Mouse (Mus musculus) megakaryocyte, embryonic 14.5 days (primary cell): Measurements from ENCODE around the gene Gm6377. TPM values are rescaled to one million over a fixed set of nuclear protein-coding genes. Genes with fewer than 3 reads are reported as not detected.

ENCODE experiments used
- H3K27me3 ChIP-seq: replicated peaks from 2 replicates; pipeline ENCODE3; 2012; ENCODE audit warnings: inconsistent platforms
- H3K36me3 ChIP-seq: replicated peaks from 2 replicates; pipeline ENCODE3; 2012; ENCODE audit warnings: low read length, inconsistent platforms, mixed read lengths
- H3K4me1 ChIP-seq: 2 replicates; pipeline ENCODE4 v1.6.1; 2012; ENCODE audit warnings: inconsistent platforms
- H3K4me3 ChIP-seq: replicated peaks from 2 replicates; pipeline ENCODE3; 2012; ENCODE audit warnings: moderate library complexity, mild to moderate bottlenecking, inconsistent platforms
- H3K9me3 ChIP-seq: 2 replicates; pipeline ENCODE4 v1.6.1; 2012; ENCODE audit warnings: inconsistent platforms
- FLI1 ChIP-seq: IDR thresholded peaks from 2 replicates; pipeline ENCODE4 v1.6.1; 2012; ENCODE audit warnings: low read length, inconsistent platforms, mixed read lengths
- GATA1 ChIP-seq: IDR thresholded peaks from 3 replicates; pipeline ENCODE4 v1.6.1; 2012; ENCODE audit warnings: mixed read lengths, low read length, inconsistent platforms, borderline replicate concordance
- polyA plus RNA-seq: library from polyadenylated mRNA; stranded (reverse); fragments of >175 nt; gene quantifications from 2 replicates; pipeline ENCODE4 v1.2.3, GENCODE M21; 2012; ENCODE audit warnings: low replicate concordance; ENCODE audit not compliant: insufficient read depth

The Gm6377 gene
- polyA plus RNA-seq, 1 experiment: not detected

DNA sequence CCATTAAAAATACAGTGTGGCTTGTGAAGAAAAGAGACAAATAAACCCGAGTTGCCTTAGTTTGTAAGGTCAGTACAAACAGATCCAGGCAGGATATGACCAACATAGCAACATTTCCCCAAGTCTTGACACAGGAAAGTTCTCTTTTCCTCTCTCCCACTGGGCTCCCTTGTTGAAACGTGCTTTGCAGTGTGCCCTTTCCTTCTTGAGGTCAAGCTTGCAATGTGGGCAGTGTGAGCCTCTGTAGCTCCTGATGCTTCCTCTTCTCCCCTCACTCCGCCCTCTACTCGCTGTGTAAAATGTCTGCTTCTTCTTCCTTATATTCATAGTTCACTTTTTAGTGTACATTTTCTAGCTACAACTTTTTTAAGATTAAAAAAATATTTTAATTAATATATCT is 5.1 kb upstream of the Gm6377 start:
- peaks cover 8% of the 10 kb centered on the region for H3K4me1 ChIP-seq
- no peaks in the 10 kb centered on the region for H3K36me3 ChIP-seq
- H3K9me3 ChIP-seq: no peaks in the 10 kb centered on the region
- no peaks in the 10 kb centered on the region for H3K27me3 ChIP-seq
- TF ChIP-seq GATA1: no peak
- TF ChIP-seq FLI1: no peak
- H3K4me3 ChIP-seq: peak overlapping the region; percentile 46

GRCm38 (mm10) chrX:109207843-109208242 is 11.3 kb downstream of the Gm6377 start:
- TF ChIP-seq GATA1: no peak
- no peaks in the 10 kb centered on the region for H3K36me3 ChIP-seq
- H3K4me1 ChIP-seq: no peaks in the 10 kb centered on the region
- H3K9me3 ChIP-seq: no peaks in the 10 kb centered on the region
- H3K27me3 ChIP-seq: no peaks in the 10 kb centered on the region
- no peak overlapping the region for H3K4me3 ChIP-seq

- no peaks in the 10 kb centered on the region for H3K36me3 ChIP-seq
- H3K4me3 ChIP-seq: no peak overlapping the region
- H3K27me3 ChIP-seq: peaks cover 5% of the 10 kb centered on the region
- TF ChIP-seq GATA1: no peak
- peaks cover 2% of the 10 kb centered on the region; the same call in 1 of the 2 replicates for H3K9me3 ChIP-seq
- no peaks in the 10 kb centered on the region for H3K4me1 ChIP-seq
Observed at GRCm38 (mm10) chrX:109228720-109229119, 32.2 kb downstream of the Gm6377 start.

GRCm38 (mm10) chrX:109235383-109236036 is 39.0 kb downstream of the Gm6377 start:
- Histone ChIP-seq H3K27me3 (peaks cover 1% of the 10 kb centered on the region), H3K4me1 (no peaks in the 10 kb centered on the region), H3K9me3 (peaks cover 2% of the 10 kb centered on the region; the same call in 1 of the 2 replicates), H3K4me3 (no peak overlapping the region), H3K36me3 (no peaks in the 10 kb centered on the region)
- TF ChIP-seq GATA1 (no peak), FLI1 (no peak)

GRCm38 (mm10) chrX:109238163-109238562 is 41.6 kb downstream of the Gm6377 start:
- Histone ChIP-seq H3K4me3 (no peak overlapping the region), H3K9me3 (no peaks in the 10 kb centered on the region), H3K36me3 (no peaks in the 10 kb centered on the region), H3K27me3 (no peaks in the 10 kb centered on the region), H3K4me1 (no peaks in the 10 kb centered on the region)
- TF ChIP-seq FLI1 (no peak), GATA1 (no peak)

Other genes with a start within 250 kb of the Gm6377 start
- gene Hmgn5, start 183.4 kb upstream of the Gm6377 start, polyA plus RNA-seq: 1.8 and 20.8 TPM in 2 replicates
- gene Sh3bgrl, start 101.4 kb upstream of the Gm6377 start, polyA plus RNA-seq: 5.4 TPM in 1 of 2 replicates, not detected in the other